Mouse (Mus musculus): ENCODE measurements at regions not wholly inside any gene's neighbourhood (a gene's known extent, or its start where the extent isn't known, plus 50 kb on each side); places are given as distances from the start of the nearest gene placed in this dataset.

- no peak for TF ChIP-seq POLR2A (IDR thresholded peaks at IDR 0.05; ENCODE audit: insufficient read depth, low read depth, low read length)
- no peak for TF ChIP-seq CTCF (IDR thresholded peaks at IDR 0.05; ENCODE audit: insufficient read depth, low read depth, low read length)
Observed at GRCm38 (mm10) chr16:9085133-9085532, 255.2 kb downstream of the 1810013L24Rik start.

All from olfactory bulb, adult 2 months (tissue).